Mouse (Mus musculus): ENCODE data around the gene C1qbp.

- TF ChIP-seq POLR2A (IDR thresholded peaks at IDR 0.05; ENCODE audit: borderline replicate concordance, insufficient read depth, low read length), result no peak
- no peak for TF ChIP-seq CTCF (IDR thresholded peaks at IDR 0.05; ENCODE audit: borderline replicate concordance, insufficient read depth, low read depth, low read length)
These were observed 39.2 kb downstream of the C1qbp start for GRCm38 (mm10) chr11:70943651-70944050.
